Mouse (Mus musculus) embryonic facial prominence, embryonic 14.5 days (tissue): ENCODE results near the gene Gm21748. TPM values are rescaled to one million over a fixed set of nuclear protein-coding genes. Genes with fewer than 3 reads are reported as not detected.
"Not testable (repeated sequence)": the region's sequence is repeated elsewhere in the genome, so short reads cannot be mapped to it uniquely, and the experiment has no call there.

ENCODE experiments used
- ATAC-seq: fragments of 200-750 bp; cut with Nextera tagmentation; 2 replicates; pipeline ENCODE4 v1.8.0; 2017; ENCODE audit warnings: low read depth, moderate number of reproducible peaks, moderate TSS enrichment
- DNase-seq: peaks from one replicate; pipeline ENCODE4 v3.0.0-alpha.2; 2015; ENCODE audit warnings: low spot score
- H3K27ac ChIP-seq: fragments of 300-500 bp; sonication (generic); replicated peaks from 2 replicates; pipeline ENCODE4 v1.5.1; 2014; ENCODE audit warnings: low read depth, mild to moderate bottlenecking, low read length, moderate library complexity
- H3K27me3 ChIP-seq: fragments of 300-500 bp; sonication (generic); replicated peaks from 2 replicates; pipeline ENCODE4 v1.6.1; 2014; ENCODE audit warnings: low read length; ENCODE audit not compliant: control insufficient read depth, insufficient read depth
- H3K36me3 ChIP-seq: fragments of 300-500 bp; sonication (generic); 2 replicates; pipeline ENCODE4 v1.6.1; 2014; ENCODE audit warnings: low read length, mixed read lengths; ENCODE audit not compliant: control insufficient read depth, insufficient read depth
- H3K4me1 ChIP-seq: fragments of 300-500 bp; sonication (generic); 2 replicates; pipeline ENCODE4 v1.6.1; 2014; ENCODE audit warnings: antibody characterized with exemption, low read length; ENCODE audit not compliant: control insufficient read depth, insufficient read depth
- H3K4me2 ChIP-seq: fragments of 300-500 bp; sonication (generic); 2 replicates; pipeline ENCODE4 v1.6.1; 2014; ENCODE audit warnings: low read depth, mild to moderate bottlenecking, low read length, moderate library complexity, mixed read lengths
- H3K4me3 ChIP-seq: fragments of 300-500 bp; sonication (generic); 2 replicates; pipeline ENCODE4 v1.5.1; 2014; ENCODE audit warnings: low read depth, mild to moderate bottlenecking, low read length
- H3K9ac ChIP-seq: fragments of 300-500 bp; sonication (generic); 2 replicates; pipeline ENCODE4 v1.6.1; 2014; ENCODE audit warnings: low read depth, mild to moderate bottlenecking, low read length, moderate library complexity, mixed read lengths
- H3K9me3 ChIP-seq: fragments of 300-500 bp; sonication (generic); 2 replicates; pipeline ENCODE4 v1.6.1; 2016; ENCODE audit warnings: low read length; ENCODE audit not compliant: control insufficient read depth
- WGBS: fragments of 180-500 bp; shearing (Covaris S2); extraction: QIAGEN DNeasy Blood & Tissue Kit; methylation state at CpG from one replicate; pipeline ENCODE4 v1.1.7; 2014; 5-methylcytosine and 5-hydroxymethylcytosine counted together
- polyA plus RNA-seq: library from polyadenylated mRNA; unstranded; fragments of >200 nt; fragmentation: Nextera tagmentation; extraction: Ambion mirVana; gene quantifications from 2 replicates; pipeline ENCODE4 v1.2.1, GENCODE M21; 2014

The Gm21748 gene
- polyA plus RNA-seq, result not detected in 2 replicates

GRCm38 (mm10) chrY:90839077-90839476 is at the start of gene Gm21748:
TSS of gene Gm21748 (minus strand) at chrY:90839177.
- not testable (repeated sequence) for H3K9me3 ChIP-seq, H3K27ac ChIP-seq, ATAC-seq, DNase-seq, H3K27me3 ChIP-seq, H3K4me3 ChIP-seq, H3K4me2 ChIP-seq, H3K9ac ChIP-seq, H3K4me1 ChIP-seq, H3K36me3 ChIP-seq
- WGBS, result no CpG with 5 or more reads among the region's 8 CpGs

Other genes with a start within 250 kb of the Gm21748 start
- not detected in 2 replicates for gene Gm21860, start 84.4 kb downstream of the Gm21748 start, polyA plus RNA-seq
- gene Gm47283, start 54.4 kb downstream of the Gm21748 start, polyA plus RNA-seq, result not detected in 2 replicates